ENCODE assay signal across 12 mouse cellular contexts in genomic region chr9:50722451-50722911, GRCm38 (mm10). TPM values are rescaled to one million over a fixed set of nuclear protein-coding genes. Genes with fewer than 3 reads are reported as not detected.
DNase-seq lines count a peak whose midpoint lies in the region; ATAC-seq and TF ChIP-seq lines count a peak whose summit lies in the region.
"Had no signal": no experiment of that assay in that cellular context is flagged by ENCODE, and none has a peak within 500 bp of the region (broad histone marks: within the 10 kb centered on the region; RNA-seq: fewer than 3 reads in every experiment).

No protein-coding gene starts in this region.

- H3K9ac ChIP-seq in hindbrain, embryonic 15.5 days = no peak overlapping the region
- no peak overlapping the region for H3K9ac ChIP-seq in hindbrain, embryonic 12.5 days
- H3K9ac ChIP-seq: liver, embryonic 12.5 days had no signal

- intact Hi-C loops in heart, postnatal 10 days (cut with DNase I) = no loop called here
- intact Hi-C loops in left cerebral cortex, adult 2 months (cut with DNase I) = no loop called here

- ATAC-seq in hindbrain, embryonic 15.5 days (ENCODE audit: low FRiP score, low read depth) = peak; percentile 43; the same call in 1 of the 2 replicates
- no peak for ATAC-seq in hindbrain, embryonic 12.5 days (ENCODE audit: low FRiP score)
- ATAC-seq: liver, embryonic 12.5 days had no signal

- H3K4me2 ChIP-seq in hindbrain, embryonic 15.5 days = peak overlapping the region; percentile 38
- no peak overlapping the region for H3K4me2 ChIP-seq in hindbrain, embryonic 12.5 days (replicated peaks)
- H3K4me2 ChIP-seq: liver, embryonic 12.5 days had no signal

- peaks cover 56% of the 10 kb centered on the region for H3K4me1 ChIP-seq in hindbrain, embryonic 15.5 days (replicated peaks)
- peaks cover 56% of the 10 kb centered on the region for H3K4me1 ChIP-seq in hindbrain, embryonic 12.5 days

- no peak for TF ChIP-seq POLR2A in brain, embryonic 14.5 days (IDR thresholded peaks at IDR 0.05; ENCODE audit: borderline replicate concordance, extremely low read depth, insufficient read depth, insufficient read length, poor library complexity, severe bottlenecking)

- H3K36me3 ChIP-seq in hindbrain, embryonic 15.5 days = no peaks in the 10 kb centered on the region
- 0 out of 2 replicates have a peak, but pooled peaks cover 4% of the 10 kb centered on the region for H3K36me3 ChIP-seq in hindbrain, embryonic 12.5 days
- H3K36me3 ChIP-seq: G1E; liver, embryonic 12.5 days had no signal

- H3K4me3 ChIP-seq in hindbrain, embryonic 15.5 days = no peak overlapping the region
- H3K4me3 ChIP-seq in hindbrain, embryonic 12.5 days = no peak overlapping the region
- H3K4me3 ChIP-seq in left cerebral cortex, adult 2 months = no peak overlapping the region
- H3K4me3 ChIP-seq: liver, embryonic 12.5 days had no signal

- DNase-seq in brain, embryonic 14.5 days (ENCODE audit: low read depth) = peak; percentile 80
- DNase-seq in cerebellum, postnatal 10 days = peak; percentile 88 to 94
- peak; percentile 39 to 55 for DNase-seq in heart, postnatal 10 days
- DNase-seq in frontal cortex, postnatal 14 days (ENCODE audit: low spot score in 2 of 2) = no peak
- no peak for DNase-seq in left cerebral cortex, adult 2 months (ENCODE audit: extremely low spot score in 1 of 2, low spot score in 2 of 2)
- DNase-seq: adrenal gland, adult 2 months had no signal

- no peaks in the 10 kb centered on the region for H3K27me3 ChIP-seq in hindbrain, embryonic 15.5 days
- no peaks in the 10 kb centered on the region for H3K27me3 ChIP-seq in hindbrain, embryonic 12.5 days

- no peak for TF ChIP-seq CTCF in brain, embryonic 14.5 days (IDR thresholded peaks at IDR 0.05; ENCODE audit: borderline replicate concordance, extremely low read depth, insufficient read depth, insufficient read length)
- no peak for TF ChIP-seq CTCF in left cerebral cortex, adult 2 months (IDR thresholded peaks at IDR 0.05)

- H3K9me3 ChIP-seq in hindbrain, embryonic 15.5 days = no peaks in the 10 kb centered on the region
- H3K9me3 ChIP-seq in hindbrain, embryonic 12.5 days (replicated peaks) = no peaks in the 10 kb centered on the region
- H3K9me3 ChIP-seq: G1E; liver, embryonic 12.5 days had no signal

- H3K27ac ChIP-seq in hindbrain, embryonic 15.5 days (replicated peaks) = peak overlapping the region; percentile 59
- H3K27ac ChIP-seq in hindbrain, embryonic 12.5 days = no peak overlapping the region
- H3K27ac ChIP-seq in left cerebral cortex, adult 2 months = no peak overlapping the region
- H3K27ac ChIP-seq: liver, embryonic 12.5 days had no signal

- WGBS in hindbrain, embryonic 15.5 days = 20% methylated on average over 8 of the region's 8 CpGs
- WGBS in hindbrain, embryonic 12.5 days = 34% methylated on average over 8 of the region's 8 CpGs

RNA-seq across cellular contexts. Expression of gene Dixdc1, which starts 16.8 kb away (rescaled TPM):
- 31.3 and 31.7 TPM in 2 replicates for polyA plus RNA-seq in hindbrain, embryonic 15.5 days (2015; fragmentation: Nextera tagmentation; extraction: Ambion mirVana)
- polyA plus RNA-seq in hindbrain, embryonic 12.5 days (2016; fragmentation: Nextera tagmentation; extraction: Ambion mirVana) = 33.7 and 35.2 TPM in 2 replicates
- polyA plus RNA-seq in brain, embryonic 14.5 days (2012; rRNA removed) = 29.9 and 40.6 TPM in 2 replicates
- total RNA-seq in heart, postnatal 10 days (2021) = 1 to 10 TPM; 7.4 to 7.7 TPM
- total RNA-seq in left cerebral cortex, adult 2 months (2021) = 10 to 100 TPM; 79.4 to 80.7 TPM
- total RNA-seq: megakaryocyte-erythroid progenitor cell, adult 5-6 weeks had no signal
- polyA plus RNA-seq: G1E had no signal

RNA-seq across cellular contexts. Expression of gene 2310030G06Rik, which starts 23.9 kb away (rescaled TPM):
- polyA plus RNA-seq in hindbrain, embryonic 15.5 days (2015; fragmentation: Nextera tagmentation; extraction: Ambion mirVana) = 1.7 and 2.0 TPM in 2 replicates
- 2.5 TPM in 2 replicates for polyA plus RNA-seq in hindbrain, embryonic 12.5 days (2016; fragmentation: Nextera tagmentation; extraction: Ambion mirVana)
- 1.2 and 1.7 TPM in 2 replicates for polyA plus RNA-seq in brain, embryonic 14.5 days (2012; rRNA removed)
- total RNA-seq in heart, postnatal 10 days (2021) = 1 to 10 TPM; 3.6 to 5.6 TPM
- 1 to 10 TPM; 2.8 to 3.2 TPM for total RNA-seq in left cerebral cortex, adult 2 months (2021)
- total RNA-seq: hematopoietic stem cell, adult 5-6 weeks; megakaryocyte-erythroid progenitor cell, adult 5-6 weeks had no signal
- polyA plus RNA-seq: G1E had no signal

RNA-seq across cellular contexts. Expression of gene Cryab, which starts 28.6 kb away (rescaled TPM):
- polyA plus RNA-seq in hindbrain, embryonic 15.5 days (2015; fragmentation: Nextera tagmentation; extraction: Ambion mirVana) = 13.3 and 15.4 TPM in 2 replicates
- 11.9 and 20.7 TPM in 2 replicates for polyA plus RNA-seq in hindbrain, embryonic 12.5 days (2016; fragmentation: Nextera tagmentation; extraction: Ambion mirVana)
- 5.7 and 6.1 TPM in 2 replicates for polyA plus RNA-seq in brain, embryonic 14.5 days (2012; rRNA removed)
- 1,000 to 10,000 TPM; 1,315 to 1,426 TPM for total RNA-seq in heart, postnatal 10 days (2021)
- 100 to 1,000 TPM; 118 to 125 TPM for total RNA-seq in left cerebral cortex, adult 2 months (2021)
- total RNA-seq: megakaryocyte-erythroid progenitor cell, adult 5-6 weeks had no signal
- polyA plus RNA-seq: G1E had no signal

RNA-seq across cellular contexts. Expression of gene Hspb2, which starts 29.7 kb away (rescaled TPM):
- polyA plus RNA-seq in hindbrain, embryonic 15.5 days (2015; fragmentation: Nextera tagmentation; extraction: Ambion mirVana) = 1.6 and 1.8 TPM in 2 replicates
- polyA plus RNA-seq in hindbrain, embryonic 12.5 days (2016; fragmentation: Nextera tagmentation; extraction: Ambion mirVana) = 1.7 and 6.9 TPM in 2 replicates
- polyA plus RNA-seq in brain, embryonic 14.5 days (2012; rRNA removed) = 1.3 and 1.8 TPM in 2 replicates
- 100 to 1,000 TPM; 119 to 133 TPM for total RNA-seq in heart, postnatal 10 days (2021)
- 1 to 10 TPM; 1.4 to 1.5 TPM for total RNA-seq in left cerebral cortex, adult 2 months (2021)
- total RNA-seq: G1E; hematopoietic stem cell, adult 5-6 weeks; megakaryocyte-erythroid progenitor cell, adult 5-6 weeks had no signal
- polyA plus RNA-seq: G1E had no signal

RNA-seq across cellular contexts. Expression of gene Fdxacb1, which starts 45.6 kb away (rescaled TPM):
- polyA plus RNA-seq in hindbrain, embryonic 15.5 days (2015; fragmentation: Nextera tagmentation; extraction: Ambion mirVana) = 11.1 and 11.3 TPM in 2 replicates
- polyA plus RNA-seq in hindbrain, embryonic 12.5 days (2016; fragmentation: Nextera tagmentation; extraction: Ambion mirVana) = 11.6 and 12.5 TPM in 2 replicates
- polyA plus RNA-seq in brain, embryonic 14.5 days (2012; rRNA removed) = 8.0 and 8.3 TPM in 2 replicates
- total RNA-seq in heart, postnatal 10 days (2021) = 1 to 10 TPM; 6.6 to 6.9 TPM
- 1 to 10 TPM; 4.6 to 4.8 TPM for total RNA-seq in left cerebral cortex, adult 2 months (2021)

Comparison
In these comparisons a context has a peak if more than half of its experiments do, and no peak if none do; other contexts are left out.
1. DNase-seq: peak in brain, embryonic 14.5 days (single experiment), cerebellum, postnatal 10 days (2 of 2) and heart, postnatal 10 days (2 of 2); none in frontal cortex, postnatal 14 days (0 of 2) and left cerebral cortex, adult 2 months (0 of 2).